Mouse (Mus musculus) G1E (cell line): ENCODE data around the gene Hyal2. TPM values are rescaled to one million over a fixed set of nuclear protein-coding genes. Genes with fewer than 3 reads are reported as not detected.

Experiments used
- ATAC-seq: 2 replicates; pipeline ENCODE4 v1.8.0; 2016; ENCODE audit warnings: mild to moderate bottlenecking; ENCODE audit not compliant: insufficient number of reproducible peaks, poor library complexity, low FRiP score, severe bottlenecking; ENCODE audit errors: extremely low read depth
- DNase-seq: peaks from one replicate; pipeline ENCODE4 v3.0.0; 2012; ENCODE audit warnings: low spot score
- H3K27me3 ChIP-seq: 2 replicates; pipeline ENCODE4 v1.6.1; 2012; ENCODE audit warnings: mild to moderate bottlenecking, low read length, inconsistent platforms; ENCODE audit not compliant: insufficient read depth
- H3K36me3 ChIP-seq: replicated peaks from 2 replicates; pipeline ENCODE3; 2012; ENCODE audit warnings: mild to moderate bottlenecking, inconsistent platforms
- H3K4me1 ChIP-seq: 2 replicates; pipeline ENCODE4 v1.6.1; 2012; ENCODE audit warnings: low read depth, low read length, inconsistent platforms, mixed read lengths; ENCODE audit not compliant: insufficient read depth
- H3K4me3 ChIP-seq: 2 replicates; pipeline ENCODE4 v1.5.1; 2012; ENCODE audit warnings: low read depth, mild to moderate bottlenecking, inconsistent platforms, low read length, moderate library complexity, mixed read lengths
- H3K9me3 ChIP-seq: replicated peaks from 2 replicates; pipeline ENCODE4 v1.6.1; 2012; ENCODE audit warnings: inconsistent platforms
- CTCF ChIP-seq: IDR thresholded peaks from 2 replicates; pipeline ENCODE4 v1.5.1; 2012; ENCODE audit warnings: low read depth, low read length, inconsistent platforms, mixed read lengths
- GATA1 ChIP-seq: IDR thresholded peaks from 2 replicates; pipeline ENCODE4 v1.6.1; 2012; ENCODE audit warnings: borderline replicate concordance, low read length, inconsistent platforms, mixed read lengths
- GATA2 ChIP-seq: IDR thresholded peaks from 2 replicates; pipeline ENCODE4 v1.6.1; 2012; ENCODE audit warnings: low read depth, low read length, inconsistent platforms, borderline replicate concordance
- POLR2AphosphoS5 ChIP-seq: IDR thresholded peaks from 2 replicates; pipeline ENCODE4 v1.6.1; 2012; ENCODE audit warnings: low read depth, low read length, inconsistent platforms; ENCODE audit not compliant: insufficient replicate concordance
- TAL1 ChIP-seq: conservative IDR thresholded peaks from 2 replicates; pipeline ENCODE4 v1.6.1; 2012; ENCODE audit warnings: low read depth, low read length, inconsistent platforms, mixed read lengths
- polyA plus RNA-seq: library from polyadenylated mRNA; stranded (reverse); fragments of >175 nt; gene quantifications from 2 replicates; pipeline ENCODE4 v1.2.3, GENCODE M21; 2012
- total RNA-seq, 2 experiments: library from RNA; stranded (forward) in 1 of 2; stranded (reverse) in 1 of 2; fragments of 200-1000 nt in 1 of 2; fragments of >200 nt in 1 of 2; fragmentation: Nextera tagmentation in 1 of 2; gene quantifications; 2 replicates each; pipeline ENCODE4 v1.2.3; 2014 to 2017

Gene Hyal2
- total and polyA plus RNA-seq, 3 experiments: 5.5 to 33.9 (median 11.7) TPM

DNA sequence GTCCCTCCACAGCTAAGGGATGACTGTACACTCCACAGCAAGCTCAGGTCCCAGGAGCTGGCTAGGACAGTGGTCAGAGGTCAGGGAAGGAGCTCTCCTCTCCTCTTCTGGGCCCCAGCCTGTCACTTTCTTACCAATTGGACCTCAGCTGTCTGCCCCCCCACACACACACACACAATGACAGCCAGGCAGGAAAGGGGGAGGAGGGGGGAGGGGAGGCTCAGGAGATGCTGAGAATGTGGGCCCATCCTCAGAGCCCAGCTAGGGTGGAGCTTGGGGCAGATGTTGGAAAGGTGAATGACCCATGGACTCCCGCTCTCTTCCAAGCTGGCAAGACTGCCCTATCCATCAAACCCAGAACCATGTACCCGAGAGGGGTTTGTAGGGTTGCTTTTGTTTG is 39.3 kb downstream of the Hyal2 start:
- TF ChIP-seq CTCF: no peak
- DNase-seq (no peak), ATAC-seq (no peak)
- no peaks in the 10 kb centered on the region for H3K9me3 ChIP-seq
- H3K4me1 ChIP-seq: peaks cover 67% of the 10 kb centered on the region
- H3K36me3 ChIP-seq: no peaks in the 10 kb centered on the region
- no peak overlapping the region; the same call in 1 of the 2 replicates for H3K4me3 ChIP-seq
- peaks cover 60% of the 10 kb centered on the region for H3K27me3 ChIP-seq

DNA sequence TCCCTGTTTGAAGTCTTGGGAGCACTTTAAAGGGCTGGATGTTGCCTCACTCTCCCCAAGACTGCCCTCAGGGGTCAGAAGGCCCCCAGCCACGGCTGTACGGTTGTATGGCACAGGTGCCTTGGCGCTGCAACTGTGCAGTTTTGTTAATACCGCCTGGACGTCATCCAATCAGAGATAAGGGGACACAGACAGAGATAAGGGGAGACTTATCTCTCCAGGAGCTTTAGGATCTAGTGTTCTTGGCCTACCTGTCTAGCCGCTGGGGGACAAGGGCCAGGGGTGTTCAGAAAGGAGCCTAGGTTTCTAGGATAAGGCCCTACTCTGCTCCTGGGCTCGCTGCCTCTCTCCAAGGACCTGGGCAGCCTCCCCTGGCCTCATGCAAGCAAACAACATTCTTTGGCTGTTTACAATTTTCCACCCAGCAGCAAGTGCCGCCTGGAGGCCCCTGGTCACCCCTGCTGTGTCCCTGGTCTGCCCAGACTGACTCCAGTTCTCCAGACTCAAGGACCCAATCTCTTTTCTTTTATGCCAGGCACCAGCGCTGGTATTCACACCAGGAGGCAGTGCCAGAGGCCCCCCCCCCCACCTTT is 40.0 kb downstream of the Hyal2 start:
- no peak for TF ChIP-seq TAL1
- TF ChIP-seq CTCF: no peak
- no peak for TF ChIP-seq GATA1
- no peak for TF ChIP-seq GATA2
- no peak for TF ChIP-seq POLR2AphosphoS5
- ATAC-seq (no peak), DNase-seq (no peak)
- H3K9me3 ChIP-seq: no peaks in the 10 kb centered on the region
- H3K36me3 ChIP-seq: no peaks in the 10 kb centered on the region
- peaks cover 64% of the 10 kb centered on the region for H3K4me1 ChIP-seq
- H3K4me3 ChIP-seq: no peak overlapping the region
- H3K27me3 ChIP-seq: peaks cover 58% of the 10 kb centered on the region

DNA sequence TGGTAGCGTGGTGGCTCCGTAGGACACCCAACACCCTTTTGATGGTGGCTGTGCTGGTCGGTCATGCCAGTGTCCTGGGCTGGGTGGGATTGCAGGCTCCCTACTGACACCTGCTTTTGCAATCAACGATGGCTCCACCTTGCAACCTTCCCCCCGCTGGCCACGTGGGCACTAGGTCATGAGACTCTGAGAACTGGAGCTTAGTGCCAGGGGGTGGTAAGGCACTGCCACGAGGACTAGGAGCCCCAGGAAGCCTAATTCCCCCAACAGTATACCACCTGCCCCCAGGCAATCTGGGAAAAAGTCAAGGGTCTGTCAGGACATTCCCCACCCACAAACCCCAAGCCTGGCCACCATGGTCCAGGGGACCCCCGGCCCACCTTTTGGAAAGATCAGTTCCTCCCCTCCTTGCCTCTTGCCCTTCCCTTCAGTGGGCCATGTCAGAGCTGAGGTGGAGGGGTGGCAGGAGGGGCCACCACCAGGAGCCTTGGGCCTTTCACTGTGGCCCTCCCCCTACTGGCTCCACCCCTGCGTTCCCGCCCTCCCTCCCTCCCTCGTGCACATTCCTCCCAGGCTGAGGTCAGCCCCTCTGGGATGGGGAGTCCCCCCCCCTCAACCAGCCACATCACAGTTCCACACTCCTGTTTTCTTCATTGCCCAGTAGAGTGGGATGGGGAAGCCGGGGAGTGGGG is 41.1 kb downstream of the Hyal2 start, which contains the start of gene Sema3b:
Gene Sema3b (minus strand): TSS at position 489 of the 692 bp plus-strand sequence.
- DNase-seq: no peak
- H3K4me3 ChIP-seq: no peak within 1 kb of the TSS

DNA sequence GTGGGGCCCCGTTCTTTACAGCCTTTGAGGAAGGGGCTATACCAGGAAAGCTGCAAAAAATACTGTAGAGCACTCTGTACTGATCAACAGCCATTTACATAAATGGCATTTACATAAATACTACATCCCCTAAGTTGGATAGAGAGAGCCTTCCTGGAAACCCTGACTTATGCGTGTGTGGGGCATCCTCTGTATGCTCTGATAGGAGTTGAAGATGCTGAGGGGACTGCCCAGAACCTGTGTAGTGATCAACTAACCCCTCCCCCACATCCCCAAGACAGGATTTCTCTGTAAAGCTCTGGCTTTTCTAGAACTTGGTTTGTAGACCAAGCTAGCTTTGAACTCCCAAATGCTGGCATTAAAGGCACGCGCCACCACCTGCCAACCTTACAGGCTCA is 41.7 kb downstream of the Hyal2 start:
- no peaks in the 10 kb centered on the region for H3K9me3 ChIP-seq
- H3K36me3 ChIP-seq: peaks cover 9% of the 10 kb centered on the region
- H3K27me3 ChIP-seq: peaks cover 43% of the 10 kb centered on the region
- ATAC-seq (no peak), DNase-seq (no peak)
- no peak overlapping the region for H3K4me3 ChIP-seq
- TF ChIP-seq CTCF (no peak), GATA1 (no peak), GATA2 (no peak), POLR2AphosphoS5 (no peak), TAL1 (no peak)
- H3K4me1 ChIP-seq: peaks cover 66% of the 10 kb centered on the region

More for the DNA sequence above, 41.1 kb downstream of the Hyal2 start, which contains the start of gene Sema3b:
- Histone ChIP-seq H3K27me3 (peaks cover 48% of the 10 kb centered on the region), H3K9me3 (no peaks in the 10 kb centered on the region), H3K4me1 (peaks cover 66% of the 10 kb centered on the region), H3K36me3 (peaks cover 4% of the 10 kb centered on the region)
- TF ChIP-seq POLR2AphosphoS5: no peak
- no peak for TF ChIP-seq GATA1
- no peak for TF ChIP-seq GATA2
- TF ChIP-seq TAL1: no peak
- no peak for TF ChIP-seq CTCF
- ATAC-seq: no peak

DNA sequence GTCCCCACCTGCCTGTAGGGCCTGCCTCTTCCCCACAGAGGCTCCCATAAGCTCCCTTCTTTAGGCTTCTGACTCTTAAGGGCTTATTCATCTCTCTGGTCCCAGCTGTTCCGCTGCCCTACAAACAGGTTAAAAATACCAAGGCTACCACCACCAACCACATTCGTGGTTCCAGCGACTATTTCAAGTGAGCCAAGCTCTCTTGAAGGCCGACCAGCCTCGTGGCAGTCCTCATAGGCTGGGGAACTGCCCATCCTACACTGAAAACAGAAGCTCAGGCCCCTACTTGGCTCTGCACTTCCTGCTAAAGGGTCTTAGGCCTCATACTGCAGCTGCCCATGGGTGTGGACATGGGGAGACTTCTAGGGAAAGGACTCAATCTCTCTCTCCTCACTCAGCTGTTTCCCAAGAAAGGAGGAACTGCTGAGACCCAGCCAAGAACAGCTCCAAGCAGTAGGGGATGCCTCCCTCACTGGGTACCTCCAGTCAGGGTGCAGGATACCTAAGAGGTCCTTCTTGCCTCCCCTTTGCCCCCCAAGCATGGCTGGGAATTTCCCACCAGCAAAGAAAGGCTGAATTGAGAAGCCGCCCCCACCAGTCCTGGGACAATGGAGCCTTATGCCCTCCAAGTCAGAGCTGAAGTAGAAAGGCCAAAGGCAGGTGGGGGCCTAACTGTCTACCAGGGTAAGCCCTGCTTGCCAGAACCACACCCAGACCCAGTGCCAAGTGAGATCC is 43.9 kb downstream of the Hyal2 start:
- Histone ChIP-seq H3K9me3 (no peaks in the 10 kb centered on the region), H3K27me3 (peaks cover 23% of the 10 kb centered on the region), H3K4me1 (peaks cover 51% of the 10 kb centered on the region), H3K36me3 (peaks cover 31% of the 10 kb centered on the region), H3K4me3 (peak overlapping the region; percentile 68; the same call in 1 of the 2 replicates)
- ATAC-seq (no peak), DNase-seq (no peak)
- TF ChIP-seq CTCF (no peak), POLR2AphosphoS5 (no peak), GATA1 (no peak), GATA2 (no peak), TAL1 (no peak)

DNA sequence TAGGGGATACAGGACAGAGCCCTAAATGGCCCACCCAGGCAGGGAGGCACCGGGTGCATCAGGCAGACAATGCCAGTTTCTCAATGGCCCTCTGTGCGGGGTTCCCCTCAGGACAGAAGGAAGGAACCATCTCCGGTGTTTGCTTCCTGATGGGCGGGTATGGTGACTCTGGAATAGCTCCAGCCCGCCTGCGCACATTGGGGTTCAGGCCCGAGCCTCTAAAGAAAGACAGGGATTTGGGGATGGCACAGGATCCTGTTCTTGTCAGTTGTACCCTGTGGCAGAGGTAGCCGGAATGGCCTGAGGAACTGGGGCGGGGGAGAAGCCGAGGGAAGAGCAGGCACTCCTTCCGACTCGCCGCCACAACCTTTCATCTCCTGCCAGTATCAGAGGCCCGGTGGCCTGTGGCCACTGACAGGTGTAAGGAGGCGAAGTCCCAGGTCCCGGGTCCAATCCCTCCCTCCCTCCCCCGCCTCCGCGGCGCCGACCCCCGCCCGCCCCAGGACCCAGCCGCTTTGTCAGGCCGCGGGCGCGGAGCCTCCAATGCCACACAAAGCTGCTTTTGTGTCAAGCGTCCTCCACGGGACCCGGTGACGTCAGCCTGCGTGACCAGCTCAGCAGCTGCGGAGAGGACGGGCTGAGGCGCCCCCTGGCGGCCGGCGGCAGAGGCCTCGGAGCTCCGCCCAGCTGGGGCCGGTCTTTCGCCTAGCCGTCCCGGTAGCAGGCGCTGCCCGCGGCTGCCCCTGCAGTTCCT is 44.6 kb downstream of the Hyal2 start:
- peak; percentile 99 for DNase-seq
- ATAC-seq: peak; percentile 82
- H3K27me3 ChIP-seq: peaks cover 17% of the 10 kb centered on the region
- TF ChIP-seq POLR2AphosphoS5 (no peak), CTCF (peak; percentile 90), GATA2 (no peak), GATA1 (no peak)
- H3K4me3 ChIP-seq: peak overlapping the region; percentile 68
- no peaks in the 10 kb centered on the region for H3K9me3 ChIP-seq
- peaks cover 37% of the 10 kb centered on the region for H3K36me3 ChIP-seq
- peaks cover 44% of the 10 kb centered on the region for H3K4me1 ChIP-seq
